Mouse (Mus musculus) kidney, embryonic 14.5 days (tissue): Measurements from ENCODE around the gene Slc31a1. TPM values are rescaled to one million over a fixed set of nuclear protein-coding genes. Genes with fewer than 3 reads are reported as not detected.

Experiments
- ATAC-seq: fragments of 200-750 bp; cut with Nextera tagmentation; 2 replicates; pipeline ENCODE4 v1.8.0; 2017; ENCODE audit warnings: moderate number of reproducible peaks, mild to moderate bottlenecking, moderate TSS enrichment, moderate library complexity; ENCODE audit not compliant: low FRiP score, low TSS enrichment
- H3K27ac ChIP-seq: fragments of 300-500 bp; sonication (generic); 2 replicates; pipeline ENCODE4 v1.5.1; 2014; ENCODE audit warnings: low read depth, mild to moderate bottlenecking, low read length, moderate library complexity, mixed read lengths
- H3K27me3 ChIP-seq: fragments of 300-500 bp; sonication (generic); 2 replicates; pipeline ENCODE4 v1.6.1; 2014; ENCODE audit warnings: mild to moderate bottlenecking, low read length; ENCODE audit not compliant: control insufficient read depth, insufficient read depth
- H3K36me3 ChIP-seq: fragments of 300-500 bp; sonication (generic); 2 replicates; pipeline ENCODE4 v1.6.1; 2014; ENCODE audit warnings: low read length, mixed read lengths; ENCODE audit not compliant: control insufficient read depth, insufficient read depth
- H3K4me1 ChIP-seq: fragments of 300-500 bp; sonication (generic); 2 replicates; pipeline ENCODE4 v1.6.1; 2014; ENCODE audit warnings: low read length, mixed read lengths; ENCODE audit not compliant: control insufficient read depth, insufficient read depth
- H3K4me2 ChIP-seq: fragments of 300-500 bp; sonication (generic); replicated peaks from 2 replicates; pipeline ENCODE4 v1.6.1; 2014; ENCODE audit warnings: low read depth, mild to moderate bottlenecking, low read length
- H3K4me3 ChIP-seq: fragments of 300-500 bp; sonication (generic); 2 replicates; pipeline ENCODE4 v1.5.1; 2014; ENCODE audit warnings: mild to moderate bottlenecking, low read length
- H3K9ac ChIP-seq: fragments of 300-500 bp; sonication (generic); 2 replicates; pipeline ENCODE4 v1.6.1; 2014; ENCODE audit warnings: low read depth, mild to moderate bottlenecking, low read length, moderate library complexity
- H3K9me3 ChIP-seq: fragments of 300-500 bp; sonication (generic); 2 replicates; pipeline ENCODE4 v1.6.1; 2016; ENCODE audit warnings: low read length; ENCODE audit not compliant: control insufficient read depth
- WGBS: fragments of 180-500 bp; shearing (Covaris S2); extraction: QIAGEN DNeasy Blood & Tissue Kit; methylation state at CpG from one replicate; pipeline ENCODE4 v1.1.7; 2014; 5-methylcytosine and 5-hydroxymethylcytosine counted together
- polyA plus RNA-seq: library from polyadenylated mRNA; unstranded; fragments of >200 nt; fragmentation: Nextera tagmentation; extraction: Ambion mirVana; gene quantifications from 2 replicates; pipeline ENCODE4 v1.2.1, GENCODE M21; 2014

The Slc31a1 gene
- polyA plus RNA-seq, 1 experiment from 2014 or later: 42.1 TPM

DNA sequence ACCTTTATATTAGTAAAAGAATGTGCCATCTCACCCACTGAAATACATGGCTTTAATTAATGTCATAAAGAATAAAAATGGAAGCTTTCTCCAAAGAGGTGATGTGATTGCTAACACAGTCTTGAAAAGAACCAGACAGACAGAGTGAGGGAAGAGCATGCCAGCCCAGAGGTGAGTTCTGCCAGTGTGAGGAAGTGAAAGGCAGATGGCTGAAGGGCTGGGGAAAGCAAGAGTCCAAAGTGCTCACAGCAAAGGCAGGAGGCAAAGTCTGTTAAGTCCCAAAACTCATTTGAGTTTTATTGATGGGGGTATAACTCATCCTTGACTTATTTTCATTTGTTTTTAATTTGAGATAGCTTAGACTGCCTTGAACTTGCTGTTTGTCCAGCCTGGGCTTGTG lies 70.2 kb downstream of the Slc31a1 start:
- no peak overlapping the region for H3K4me2 ChIP-seq
- H3K9me3 ChIP-seq: no peaks in the 10 kb centered on the region
- H3K4me1 ChIP-seq: no peaks in the 10 kb centered on the region
- ATAC-seq: no peak
- no peak overlapping the region for H3K9ac ChIP-seq
- no peak overlapping the region for H3K27ac ChIP-seq
- H3K4me3 ChIP-seq: no peak overlapping the region
- no peaks in the 10 kb centered on the region for H3K27me3 ChIP-seq
- H3K36me3 ChIP-seq: peaks cover 3% of the 10 kb centered on the region; the same call in 1 of the 2 replicates

DNA sequence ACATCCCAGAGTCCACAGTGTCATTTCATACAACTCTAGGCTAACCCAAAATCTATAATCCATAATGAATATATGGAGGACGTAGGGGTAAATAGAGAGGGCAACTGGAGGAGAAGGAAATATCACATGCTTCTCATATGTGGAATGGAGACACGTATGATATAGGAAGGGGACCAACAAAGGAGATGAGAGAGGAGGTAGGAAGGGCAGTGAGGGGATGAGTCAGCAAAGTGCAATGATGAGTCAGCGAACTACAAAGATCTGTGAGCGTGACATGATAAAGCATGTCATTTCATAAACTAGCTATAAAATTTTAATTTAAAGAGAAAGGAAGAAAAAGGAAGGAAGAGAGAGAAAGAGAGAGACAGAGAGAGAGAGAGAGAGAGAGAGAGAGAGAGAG lies 71.0 kb downstream of the Slc31a1 start:
- Histone ChIP-seq H3K4me2 (no peak overlapping the region), H3K9ac (no peak overlapping the region), H3K36me3 (no peaks in the 10 kb centered on the region), H3K4me1 (no peaks in the 10 kb centered on the region), H3K27me3 (no peaks in the 10 kb centered on the region), H3K27ac (no peak overlapping the region), H3K4me3 (no peak overlapping the region), H3K9me3 (no peaks in the 10 kb centered on the region)
- no peak for ATAC-seq
- 89% methylated on average over 4 of the region's 4 CpGs for WGBS

DNA sequence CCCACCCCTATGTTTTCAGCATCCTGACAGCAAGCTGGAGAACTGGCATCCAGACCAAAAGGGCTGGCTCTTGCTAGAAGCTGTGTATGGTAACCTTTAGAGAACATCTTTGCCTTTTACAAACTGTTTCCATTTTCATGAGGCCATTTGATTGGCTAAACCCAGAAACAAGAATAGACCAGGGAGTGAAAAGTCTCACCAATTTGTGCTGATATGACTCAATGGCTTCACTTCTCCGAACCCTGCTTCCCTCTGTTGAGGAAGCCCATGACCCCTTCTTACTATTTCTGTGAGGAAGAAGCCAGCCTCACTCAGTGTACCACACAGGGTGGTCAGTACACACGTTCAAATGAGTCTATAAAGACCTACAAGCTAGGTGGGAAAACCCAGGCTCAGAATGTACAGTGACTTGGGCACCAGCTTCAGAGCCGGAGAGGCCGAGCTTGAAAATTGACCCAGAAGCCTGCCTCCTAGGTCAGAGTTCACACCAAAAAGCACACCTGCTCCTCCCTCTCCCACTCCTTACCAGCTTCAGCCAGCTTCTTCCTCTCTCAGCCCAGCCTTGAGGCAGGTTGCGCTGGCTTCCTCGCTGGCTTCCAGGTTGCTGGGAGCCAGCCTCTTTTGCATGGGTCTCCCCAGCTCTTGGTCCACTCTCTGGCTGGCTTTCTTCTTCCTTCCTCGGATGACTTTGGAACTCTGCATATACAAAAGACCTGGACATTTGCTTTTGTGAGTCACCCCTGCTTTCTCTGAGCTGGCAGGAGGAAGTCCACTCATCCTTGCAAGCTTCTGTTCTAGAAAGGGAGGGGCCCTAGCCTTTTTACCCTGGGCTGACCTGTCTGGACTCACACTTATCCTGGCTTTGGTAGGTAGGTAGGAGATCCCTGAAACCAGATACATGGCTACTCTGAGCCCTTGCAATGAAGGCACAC lies 73.7 kb downstream of the Slc31a1 start:
- Histone ChIP-seq H3K27me3 (no peaks in the 10 kb centered on the region), H3K27ac (no peak overlapping the region), H3K4me3 (no peak overlapping the region), H3K36me3 (no peaks in the 10 kb centered on the region), H3K9me3 (no peaks in the 10 kb centered on the region), H3K9ac (no peak overlapping the region), H3K4me2 (no peak overlapping the region), H3K4me1 (no peaks in the 10 kb centered on the region)
- WGBS: 74% methylated on average over 7 of the region's 7 CpGs
- no peak for ATAC-seq

DNA sequence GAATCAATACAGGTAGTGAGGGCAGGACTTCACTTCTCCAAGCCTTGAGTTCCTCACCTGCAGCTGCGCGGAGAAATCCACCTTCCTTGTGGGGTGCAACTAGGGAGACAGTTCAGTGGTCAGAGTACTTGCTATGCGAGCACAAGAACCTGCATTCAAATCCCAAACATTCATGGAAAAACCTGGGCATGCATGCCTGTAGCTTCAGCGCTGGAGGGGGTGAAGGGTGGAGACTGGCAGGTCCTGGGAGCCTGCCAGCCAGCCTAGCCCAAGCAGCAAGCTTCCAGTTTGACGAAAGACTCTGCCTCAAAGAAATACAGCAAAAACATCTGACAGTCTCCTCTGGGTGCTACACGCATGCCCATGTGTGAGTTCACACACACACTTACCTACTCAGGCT lies 74.6 kb downstream of the Slc31a1 start, which contains the start of gene Rnf183:
TSS of gene Rnf183 (minus strand) at position 172 of the 400 bp plus-strand sequence.
- no peaks in the 10 kb centered on the region for H3K27me3 ChIP-seq
- H3K9me3 ChIP-seq: no peaks in the 10 kb centered on the region
- no peaks in the 10 kb centered on the region for H3K4me1 ChIP-seq
- no peak for ATAC-seq
- no peak within 1 kb of the TSS for H3K4me2 ChIP-seq
- H3K4me3 ChIP-seq: no peak within 1 kb of the TSS
- H3K36me3 ChIP-seq: no peaks in the 10 kb centered on the region
- 80% methylated on average over 6 of the region's 6 CpGs for WGBS
- no peak within 1 kb of the TSS for H3K27ac ChIP-seq
- H3K9ac ChIP-seq: no peak within 1 kb of the TSS

DNA sequence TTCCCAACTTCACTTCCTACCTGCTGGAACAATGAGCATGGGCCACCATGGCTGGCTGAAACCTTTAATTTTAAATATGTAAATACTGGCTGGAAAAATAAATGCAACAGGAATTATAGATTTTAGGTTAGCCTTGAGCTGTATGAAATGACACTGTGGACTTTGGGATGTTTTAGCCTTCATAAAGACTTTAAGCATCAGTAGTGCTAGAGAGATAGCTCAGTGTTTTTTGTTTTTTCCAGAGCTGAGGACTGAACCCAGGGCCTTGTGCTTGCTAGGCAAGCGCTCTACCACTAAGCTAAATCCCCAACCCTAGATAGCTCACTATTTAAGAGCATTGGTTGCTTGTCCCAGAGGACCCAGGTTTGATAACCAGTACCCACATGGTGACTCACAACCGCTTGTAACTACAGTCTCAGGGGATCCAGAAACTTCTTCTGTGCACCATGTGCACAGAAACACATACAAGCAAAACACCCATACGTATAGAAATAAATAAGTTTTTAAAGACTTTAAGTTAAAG lies 76.8 kb downstream of the Slc31a1 start:
- H3K4me1 ChIP-seq: no peaks in the 10 kb centered on the region
- H3K9ac ChIP-seq: no peak overlapping the region
- no peak overlapping the region for H3K4me3 ChIP-seq
- H3K9me3 ChIP-seq: no peaks in the 10 kb centered on the region
- H3K27ac ChIP-seq: no peak overlapping the region
- 90% methylated on average over 3 of the region's 3 CpGs for WGBS
- no peaks in the 10 kb centered on the region for H3K36me3 ChIP-seq
- no peak for ATAC-seq
- no peak overlapping the region for H3K4me2 ChIP-seq
- H3K27me3 ChIP-seq: no peaks in the 10 kb centered on the region

DNA sequence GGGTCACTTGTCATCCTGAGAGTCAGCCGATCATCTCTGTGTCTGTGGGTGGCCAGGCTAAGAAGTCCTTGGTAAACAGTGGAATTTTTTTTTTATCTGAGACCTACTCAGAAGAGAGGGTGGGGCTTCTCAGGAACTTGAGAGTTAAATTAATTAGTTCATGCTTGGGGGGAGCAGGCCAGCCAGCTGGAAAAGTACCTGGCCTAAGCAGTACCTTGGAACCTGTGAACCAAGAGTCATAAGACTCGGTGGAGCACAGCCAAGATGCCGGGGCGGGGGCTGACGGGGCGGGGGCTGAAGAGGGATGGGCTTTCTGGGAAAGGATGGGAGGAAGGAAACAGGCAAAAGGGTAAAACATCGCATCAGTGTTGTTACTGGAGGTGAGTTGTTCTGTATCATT lies 77.3 kb downstream of the Slc31a1 start:
- no peaks in the 10 kb centered on the region for H3K9me3 ChIP-seq
- no peaks in the 10 kb centered on the region for H3K27me3 ChIP-seq
- no peak overlapping the region for H3K4me3 ChIP-seq
- peak; percentile 68; the same call in 1 of the 2 replicates for ATAC-seq
- no peaks in the 10 kb centered on the region for H3K36me3 ChIP-seq
- H3K4me2 ChIP-seq: no peak overlapping the region
- no peak overlapping the region for H3K9ac ChIP-seq
- no peaks in the 10 kb centered on the region for H3K4me1 ChIP-seq
- WGBS: 53% methylated on average over 7 of the region's 7 CpGs
- H3K27ac ChIP-seq: no peak overlapping the region

DNA sequence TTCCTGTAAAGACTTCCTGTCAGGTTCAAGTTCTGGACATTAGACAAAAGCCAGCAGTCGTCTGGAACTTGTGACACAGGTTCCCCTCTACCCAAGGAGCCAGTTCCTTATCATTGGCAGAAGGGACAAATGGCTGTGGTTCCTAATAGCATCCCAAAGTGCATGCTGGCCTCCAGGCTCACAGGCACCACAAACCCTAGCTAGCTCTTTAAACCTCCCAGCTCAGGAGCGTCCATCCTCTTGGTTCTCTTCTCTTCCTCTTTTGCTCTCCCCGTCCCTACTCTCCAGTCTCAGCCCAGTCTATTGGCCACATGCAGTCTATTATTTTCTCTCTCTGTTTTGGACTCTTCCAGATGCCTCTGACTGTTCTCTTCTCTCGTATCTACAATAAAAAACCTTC lies 79.3 kb downstream of the Slc31a1 start:
- Histone ChIP-seq H3K36me3 (no peaks in the 10 kb centered on the region), H3K9ac (no peak overlapping the region), H3K27ac (no peak overlapping the region), H3K4me2 (no peak overlapping the region), H3K9me3 (no peaks in the 10 kb centered on the region), H3K27me3 (no peaks in the 10 kb centered on the region), H3K4me1 (no peaks in the 10 kb centered on the region), H3K4me3 (no peak overlapping the region)
- no peak for ATAC-seq
- WGBS: 60% methylated on average over 4 of the region's 4 CpGs

DNA sequence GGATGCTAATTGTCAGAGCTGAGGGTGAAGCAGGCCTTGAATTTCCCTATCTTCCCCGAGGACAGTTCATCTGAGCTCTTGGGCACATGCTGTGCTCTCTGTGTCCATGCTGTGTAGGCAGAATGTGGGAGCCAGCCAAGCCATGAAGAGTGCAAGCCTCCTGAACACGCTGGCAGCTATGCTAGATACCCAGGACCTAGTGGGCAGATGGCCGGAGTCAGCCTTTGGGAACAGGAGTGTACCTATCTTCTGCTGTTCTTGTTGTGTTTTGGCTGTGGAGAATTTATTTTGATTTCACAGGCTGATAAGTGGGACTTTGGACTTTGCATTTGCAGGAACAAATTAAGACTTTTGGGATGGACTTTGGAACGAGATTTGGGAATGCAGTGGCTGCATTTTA lies 80.0 kb downstream of the Slc31a1 start:
- WGBS: 79% methylated on average over 4 of the region's 4 CpGs
- no peak overlapping the region for H3K9ac ChIP-seq

DNA sequence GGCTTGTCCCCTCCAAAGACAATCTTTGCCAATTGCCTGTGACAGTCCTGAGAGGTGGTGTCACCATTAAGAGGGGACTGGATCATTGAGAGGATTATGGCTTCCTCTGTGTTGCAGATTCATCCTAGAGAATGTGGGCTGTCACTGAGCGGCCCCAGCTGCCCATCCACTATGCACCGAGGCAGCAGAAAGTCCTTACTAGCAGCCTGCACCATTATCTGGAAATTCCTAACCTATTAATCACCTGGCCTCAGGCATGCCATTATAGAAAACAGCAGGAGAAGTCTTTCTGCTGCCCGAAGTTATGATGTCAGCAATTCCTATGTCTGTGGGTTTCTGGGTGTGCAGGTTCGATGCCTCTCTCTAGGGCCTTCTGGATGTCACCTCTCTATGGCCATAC lies 80.5 kb downstream of the Slc31a1 start:
- no peaks in the 10 kb centered on the region for H3K36me3 ChIP-seq
- WGBS: 76% methylated on average over 4 of the region's 4 CpGs
- H3K27me3 ChIP-seq: no peaks in the 10 kb centered on the region
- H3K9me3 ChIP-seq: no peaks in the 10 kb centered on the region
- no peak overlapping the region for H3K27ac ChIP-seq
- no peak for ATAC-seq
- H3K4me2 ChIP-seq: no peak overlapping the region
- H3K4me1 ChIP-seq: no peaks in the 10 kb centered on the region
- H3K9ac ChIP-seq: no peak overlapping the region
- H3K4me3 ChIP-seq: no peak overlapping the region

More for the DNA sequence above, 80.0 kb downstream of the Slc31a1 start:
- no peak for ATAC-seq
- Histone ChIP-seq H3K27me3 (no peaks in the 10 kb centered on the region), H3K4me2 (no peak overlapping the region), H3K9me3 (no peaks in the 10 kb centered on the region), H3K36me3 (no peaks in the 10 kb centered on the region), H3K27ac (no peak overlapping the region), H3K4me1 (no peaks in the 10 kb centered on the region), H3K4me3 (no peak overlapping the region)
